Mouse (Mus musculus) right cerebral cortex, adult 2 months (tissue): ENCODE measurements at regions not wholly inside any gene's neighbourhood (a gene's known extent, or its start where the extent isn't known, plus 50 kb on each side); places are given as distances from the start of the nearest gene placed in this dataset.
A peak's percentile ranks its signal among the peaks of the same experiment; 100 is the strongest.

Source experiments
- DNase-seq, 2 experiments: peaks; one replicate each; pipeline ENCODE4 v3.0.0; 2021 to 2022; ENCODE audit warnings: low spot score in 2 of 2

GRCm38 (mm10) chr10:111558675-111559340, 52.7 kb downstream of the Phlda1 start:
- DNase-seq, result no peak

DNA sequence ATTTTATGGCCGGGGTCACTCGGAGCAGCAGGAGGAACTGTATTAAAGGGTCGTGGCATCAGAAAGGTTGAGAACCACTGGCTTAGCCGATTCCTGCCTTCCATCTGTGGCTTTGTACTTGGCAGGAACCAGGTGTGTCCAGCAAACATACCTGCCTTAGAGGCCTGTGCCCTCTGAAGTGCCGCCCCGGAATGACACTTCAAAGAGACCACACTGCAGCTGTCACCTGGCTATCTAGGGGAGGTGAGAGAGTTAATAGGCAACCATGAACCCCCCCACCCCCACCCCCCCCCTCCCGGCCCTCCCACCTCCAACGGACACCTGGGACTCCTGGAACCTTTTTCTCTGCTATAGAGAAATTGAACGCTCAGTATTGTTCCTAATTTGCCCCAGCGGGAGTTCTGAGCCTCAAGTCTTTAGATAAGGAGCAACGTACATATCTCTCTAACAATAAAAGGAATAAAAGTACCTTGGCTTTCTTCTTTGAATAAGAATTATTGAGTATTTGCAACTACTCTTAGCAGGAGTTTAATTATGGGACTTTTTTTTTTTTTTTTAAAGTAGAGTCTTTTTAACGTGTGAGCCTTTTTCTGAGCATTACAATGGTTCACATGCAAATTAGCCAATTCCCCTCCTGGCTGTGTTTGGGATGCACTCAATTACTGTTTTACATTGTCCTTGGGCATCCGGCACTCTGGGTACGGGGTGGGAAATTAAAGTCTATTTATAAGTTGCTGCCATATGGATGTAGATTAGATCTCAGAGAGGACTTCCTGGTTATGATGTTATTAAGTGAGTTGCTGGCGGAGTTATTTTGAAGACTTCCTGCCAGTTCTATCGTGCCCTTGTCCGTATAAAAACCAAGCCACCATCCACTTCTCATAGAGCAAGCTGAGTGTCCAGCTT, 53.5 kb downstream of the Phlda1 start:
- DNase-seq, result no peak

DNA sequence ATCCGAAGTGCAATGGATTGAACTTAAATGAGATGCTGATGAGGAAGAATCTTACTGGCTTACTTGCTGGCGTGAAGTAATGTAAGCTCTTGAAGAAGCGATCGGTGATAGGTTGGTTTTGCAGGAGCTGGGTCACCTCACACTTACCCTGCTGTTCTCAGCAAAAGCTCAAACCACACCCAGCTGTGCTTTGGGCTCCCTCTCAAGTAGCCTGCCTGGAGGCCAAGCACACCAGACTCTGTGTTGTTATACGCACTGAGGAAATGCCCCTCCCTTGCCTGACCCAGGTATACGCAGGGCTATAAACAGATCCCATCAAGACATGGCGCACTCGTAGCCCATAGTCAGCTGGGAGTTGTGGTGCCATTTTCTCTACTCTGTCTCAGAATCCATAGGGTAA, 56.5 kb downstream of the Phlda1 start:
- DNase-seq, result no peak

DNA sequence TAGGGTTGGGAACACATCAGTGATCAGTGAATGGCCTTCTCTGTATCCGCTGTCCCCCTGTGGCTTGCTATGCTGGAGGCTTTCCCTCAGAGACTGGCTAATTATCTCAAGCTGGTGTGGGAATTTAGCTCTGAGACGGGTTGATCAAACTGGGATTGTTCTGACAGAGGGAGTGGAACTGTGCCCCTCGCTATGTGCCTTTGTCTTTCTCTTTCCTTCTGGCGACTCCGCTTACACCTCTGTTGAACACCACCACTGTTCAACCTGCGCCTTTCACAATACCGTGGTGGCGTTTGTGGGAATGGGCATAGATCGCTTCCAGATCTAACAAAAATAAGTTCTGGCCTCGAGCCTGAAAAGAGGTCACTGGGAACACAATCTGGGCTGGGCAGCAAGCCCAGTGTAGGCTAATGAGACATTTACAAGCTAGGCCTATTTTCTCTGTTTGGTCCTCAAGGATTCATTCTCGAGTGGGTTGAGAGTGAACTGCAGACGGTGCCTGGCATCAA, 60.8 kb downstream of the Phlda1 start:
- DNase-seq, result peak; percentile 70 to 88

GRCm38 (mm10) chr10:111570501-111571258, 64.6 kb downstream of the Phlda1 start:
- no peak for DNase-seq

DNA sequence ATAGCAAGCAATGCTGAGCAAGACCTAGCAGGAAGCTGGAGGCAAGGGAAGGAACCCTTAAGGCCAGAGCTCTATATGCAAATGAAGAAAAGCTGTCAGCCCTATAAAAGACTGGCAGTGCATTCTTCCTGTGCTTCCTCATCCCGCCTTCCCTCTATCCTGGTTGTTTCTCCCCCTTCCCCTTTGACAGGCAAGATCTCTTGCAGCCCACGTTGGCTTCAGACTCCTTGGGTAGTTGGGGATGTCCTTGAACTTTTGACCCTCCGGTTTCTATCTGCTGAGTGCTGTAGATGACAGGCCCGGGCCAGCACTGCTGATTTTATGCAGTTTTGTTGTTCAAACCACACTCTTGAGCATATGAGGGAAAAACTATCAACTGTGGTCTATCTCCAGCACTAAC, 68.1 kb downstream of the Phlda1 start:
- no peak for DNase-seq

GRCm38 (mm10) chr10:111574812-111575211, 68.7 kb downstream of the Phlda1 start:
- DNase-seq, result no peak

DNA sequence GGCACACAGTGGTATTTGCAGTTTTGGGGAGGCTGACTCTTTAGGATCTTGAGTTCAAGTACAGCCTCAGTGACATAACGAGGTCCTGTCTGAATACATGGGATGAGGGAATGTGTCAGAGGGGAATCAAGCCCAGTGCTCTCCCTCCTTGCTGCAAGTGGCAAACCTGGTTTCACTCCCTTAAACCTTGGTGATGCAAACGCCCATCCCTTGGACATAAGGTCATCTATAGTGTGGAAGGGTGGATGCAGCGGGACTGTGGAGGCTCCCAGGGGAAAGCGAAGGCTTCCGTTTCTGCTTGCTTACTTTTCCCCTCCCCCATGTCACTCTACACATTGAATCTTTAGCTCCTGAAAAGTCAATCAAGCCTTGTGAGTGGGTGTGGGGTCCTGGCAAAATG, 69.2 kb downstream of the Phlda1 start:
- DNase-seq, result no peak

DNA sequence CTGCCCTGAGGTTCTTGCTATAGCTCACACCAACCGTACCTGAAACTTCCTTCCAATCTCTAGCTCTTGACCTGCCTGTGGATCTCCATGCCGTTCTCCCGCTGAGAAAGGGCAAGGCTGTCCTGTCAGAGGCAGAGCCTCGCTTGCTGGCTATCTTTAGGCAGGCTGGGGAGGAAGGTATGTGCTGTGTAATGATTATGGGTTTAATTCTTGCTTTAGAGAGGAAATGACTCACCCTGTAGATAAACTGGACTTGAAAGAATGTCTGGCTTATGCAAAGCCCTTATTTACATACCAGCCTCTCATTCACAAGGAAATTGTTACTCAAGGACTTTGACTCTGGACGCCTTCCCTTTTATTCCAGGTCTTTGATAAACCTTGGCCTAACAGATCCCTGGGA, 69.8 kb downstream of the Phlda1 start:
- DNase-seq, result peak in 1 of 2 experiments; percentile 20

- no peak for DNase-seq
These were observed 70.4 kb downstream of the Phlda1 start for GRCm38 (mm10) chr10:111576395-111577069.

GRCm38 (mm10) chr10:111578536-111578935, 72.5 kb downstream of the Phlda1 start:
- no peak for DNase-seq

DNA sequence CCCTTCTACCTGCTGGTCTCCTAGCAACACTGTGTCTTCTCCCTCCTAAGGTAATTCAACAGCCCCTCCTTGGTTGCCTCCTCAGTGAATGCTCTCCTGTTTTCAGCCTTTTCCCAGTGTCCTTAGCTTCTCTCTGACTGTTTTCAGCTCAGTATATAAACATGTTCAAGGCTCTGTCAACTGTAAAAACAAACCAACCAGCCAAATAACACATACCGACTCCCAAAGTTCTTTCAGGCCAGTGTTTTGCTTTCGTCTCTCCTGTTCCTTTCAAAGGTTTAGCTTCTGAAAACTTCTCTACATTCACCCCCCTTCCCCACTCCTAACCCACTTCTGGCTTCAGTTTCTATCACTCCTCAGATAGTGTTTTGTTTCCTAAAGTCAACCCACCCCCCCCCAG, 73.4 kb downstream of the Phlda1 start:
- no peak for DNase-seq

DNA sequence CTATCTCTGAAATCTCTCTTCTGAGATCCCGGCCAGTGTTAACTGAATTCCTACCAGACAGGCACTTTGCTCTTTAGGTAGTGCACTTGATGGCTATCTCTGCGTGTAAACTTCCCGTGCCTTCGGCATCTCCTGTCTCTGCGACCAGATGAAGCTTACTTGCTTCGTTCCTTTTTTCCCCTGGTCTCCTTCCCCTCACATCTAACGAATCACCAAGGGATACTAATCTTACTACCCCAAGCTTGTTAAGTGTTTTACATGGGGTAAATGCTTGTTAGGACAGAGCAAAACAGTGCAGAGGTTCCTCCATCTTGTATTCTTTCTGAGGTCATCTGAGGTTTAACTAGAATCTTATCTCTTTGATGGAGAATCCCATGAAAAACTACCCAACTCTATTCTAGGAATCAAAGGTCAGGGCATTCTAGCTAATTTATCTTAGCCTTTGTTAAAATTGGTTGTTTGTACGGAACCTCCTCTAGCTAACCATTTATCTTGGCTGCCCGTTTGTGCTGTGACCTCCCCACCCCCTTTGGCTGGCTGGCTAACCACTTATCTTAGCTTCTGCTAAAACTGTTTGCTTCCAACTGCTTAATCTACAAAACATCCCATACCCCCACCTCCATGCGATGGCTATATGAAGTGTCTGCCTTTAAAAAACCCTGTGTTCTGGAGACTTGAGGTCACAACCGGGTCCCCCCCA, 74.5 kb downstream of the Phlda1 start:
- DNase-seq, result no peak

DNA sequence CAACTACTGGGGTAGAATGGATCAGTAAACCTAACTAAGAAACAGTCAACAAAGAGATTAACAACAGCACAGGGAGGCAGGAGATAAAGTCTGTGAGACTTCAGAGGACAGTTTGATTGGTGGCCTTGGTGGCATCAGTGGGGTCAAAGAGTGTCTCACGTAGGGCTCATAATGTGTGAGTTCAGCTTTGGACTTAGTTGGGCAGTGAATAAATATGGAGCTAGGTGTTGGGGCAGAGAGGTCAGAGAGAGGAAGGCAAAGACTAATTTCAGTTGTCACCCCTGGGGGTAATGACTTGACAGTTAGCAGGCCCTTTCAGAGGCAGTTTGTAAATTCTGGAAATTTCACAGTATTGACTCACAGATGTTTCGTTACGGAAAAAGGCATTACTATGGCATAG, 75.8 kb downstream of the Phlda1 start:
- DNase-seq, result no peak

- DNase-seq, result no peak
These were observed 76.4 kb downstream of the Phlda1 start for GRCm38 (mm10) chr10:111582321-111583123.

GRCm38 (mm10) chr10:111583124-111583743, 77.1 kb downstream of the Phlda1 start:
- DNase-seq, result no peak

DNA sequence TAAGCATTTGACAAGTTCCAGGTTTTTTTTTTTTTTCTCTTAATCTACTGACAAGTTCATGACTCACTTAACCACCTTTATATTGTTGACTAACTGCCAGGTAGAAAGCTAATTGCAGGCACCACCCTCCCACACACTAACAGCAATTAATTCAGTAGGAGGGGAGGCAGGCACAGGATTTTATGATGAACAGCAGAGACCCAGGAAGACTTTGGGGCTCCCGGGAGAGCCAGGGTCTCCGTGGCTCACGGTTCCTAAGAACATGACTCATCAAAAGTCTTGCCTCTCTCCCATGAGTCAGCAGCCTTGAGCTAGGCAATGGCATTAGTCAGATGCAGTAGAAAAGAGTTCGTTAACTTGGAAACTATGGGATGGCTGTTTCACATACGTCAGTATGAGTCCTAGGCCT, 77.7 kb downstream of the Phlda1 start:
- DNase-seq, result peak in 1 of 2 experiments; percentile 22

DNA sequence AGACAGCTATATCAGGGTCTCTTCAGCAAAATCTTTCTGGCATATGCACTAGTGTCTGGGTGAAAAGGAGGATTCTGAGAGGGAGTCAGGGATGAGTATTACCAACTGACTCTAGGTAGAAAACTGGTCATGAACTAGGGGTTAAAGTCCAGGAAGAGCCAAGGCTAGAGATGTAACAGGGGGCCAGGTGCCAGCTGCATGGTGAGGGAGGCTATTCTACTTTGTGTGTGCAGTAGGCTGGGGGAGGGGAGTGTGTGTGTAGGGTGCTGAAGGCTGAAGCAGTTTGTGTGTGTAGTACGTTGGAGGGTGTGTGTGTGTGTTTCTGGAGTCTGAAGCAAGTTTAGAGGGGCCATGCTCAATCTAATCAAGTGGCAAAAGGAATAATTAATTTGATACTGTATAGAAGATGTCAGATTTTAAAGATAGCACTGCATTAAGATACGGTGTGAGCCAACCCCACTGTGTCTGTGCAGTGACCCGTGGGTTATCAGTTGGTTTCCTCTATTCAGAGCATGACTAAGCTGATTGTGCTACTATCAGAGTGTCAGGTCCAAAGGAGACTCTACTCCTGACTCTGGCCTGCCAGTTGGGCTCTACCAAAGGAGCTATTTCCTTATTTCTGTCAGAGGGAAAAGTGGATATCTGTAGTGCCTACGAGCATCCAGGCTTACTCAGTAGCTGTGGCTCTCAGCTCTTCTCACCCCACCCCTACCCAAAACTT, 82.0 kb downstream of the Phlda1 start:
- DNase-seq, result no peak

GRCm38 (mm10) chr10:111589186-111589585, 83.1 kb downstream of the Phlda1 start:
- no peak for DNase-seq
